ENCODE assay signal across 21 mouse cellular contexts in the genomic region with DNA sequence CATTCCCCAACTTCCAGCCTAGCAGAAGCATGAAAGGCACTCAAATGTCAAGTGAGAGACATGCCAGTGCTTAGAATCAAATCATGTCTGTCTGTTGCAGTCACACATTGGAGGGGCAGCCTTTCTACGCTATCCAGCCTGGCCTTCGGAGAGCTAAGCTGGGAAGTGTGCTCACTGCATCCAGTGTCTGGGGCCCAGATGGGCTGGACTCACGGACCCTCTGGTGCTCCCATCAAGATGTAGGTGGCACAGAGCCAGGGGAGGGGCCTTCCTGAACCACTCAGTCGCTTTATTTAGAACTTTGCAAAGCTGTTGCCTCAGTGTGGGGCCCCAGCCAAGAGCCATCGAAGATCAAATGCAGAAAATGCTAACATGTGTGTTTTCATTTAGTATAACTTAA. TPM values are rescaled to one million over a fixed set of nuclear protein-coding genes. Genes with fewer than 3 reads are reported as not detected.
DNase-seq lines count a peak whose midpoint lies in the region; ATAC-seq and TF ChIP-seq lines count a peak whose summit lies in the region.
"Had no signal": no experiment of that assay in that cellular context is flagged by ENCODE, and none has a peak within 500 bp of the region (broad histone marks: within the 10 kb centered on the region; RNA-seq: fewer than 3 reads in every experiment).

No protein-coding gene starts in this region.

- 32% methylated on average over 5 of the region's 5 CpGs for WGBS in lung, embryonic 14.5 days
- WGBS in embryonic facial prominence, embryonic 15.5 days = 29% methylated on average over 5 of the region's 5 CpGs
- 30% methylated on average over 5 of the region's 5 CpGs for WGBS in limb, embryonic 13.5 days
- 62% methylated on average over 5 of the region's 5 CpGs for WGBS in forebrain, embryonic 16.5 days

- no peak overlapping the region for H3K9ac ChIP-seq in lung, embryonic 14.5 days
- no peak overlapping the region for H3K9ac ChIP-seq in embryonic facial prominence, embryonic 15.5 days
- no peak overlapping the region for H3K9ac ChIP-seq in limb, embryonic 13.5 days
- no peak overlapping the region for H3K9ac ChIP-seq in forebrain, embryonic 16.5 days (replicated peaks; ENCODE audit: low read depth, low read length)
- H3K9ac ChIP-seq: forebrain, embryonic 13.5 days; hindbrain, embryonic 15.5 days; neural tube, embryonic 12.5 days; stomach, embryonic 15.5 days had no signal

- no peak overlapping the region for H3K4me2 ChIP-seq in lung, embryonic 14.5 days
- no peak overlapping the region for H3K4me2 ChIP-seq in embryonic facial prominence, embryonic 15.5 days (replicated peaks)
- H3K4me2 ChIP-seq in limb, embryonic 13.5 days (replicated peaks) = no peak overlapping the region
- no peak overlapping the region for H3K4me2 ChIP-seq in forebrain, embryonic 16.5 days (ENCODE audit: low read length)
- H3K4me2 ChIP-seq: forebrain, embryonic 13.5 days; hindbrain, embryonic 15.5 days; neural tube, embryonic 12.5 days; stomach, embryonic 15.5 days had no signal

- no peak overlapping the region for H3K27ac ChIP-seq in gastrocnemius, adult 2 months
- no peak overlapping the region for H3K27ac ChIP-seq in lung, embryonic 14.5 days (ENCODE audit: low read depth)
- peak overlapping the region; percentile 30; the same call in 1 of the 2 replicates for H3K27ac ChIP-seq in embryonic facial prominence, embryonic 15.5 days (replicated peaks)
- H3K27ac ChIP-seq in limb, embryonic 13.5 days = peak overlapping the region; percentile 69; the same call in 1 of the 2 replicates
- H3K27ac ChIP-seq in forebrain, embryonic 16.5 days (ENCODE audit: low read length) = no peak overlapping the region
- H3K27ac ChIP-seq: forebrain, embryonic 13.5 days; hindbrain, embryonic 15.5 days; left cerebral cortex, adult 2 months; neural tube, embryonic 12.5 days; stomach, embryonic 15.5 days had no signal

- H3K4me1 ChIP-seq in lung, embryonic 14.5 days (ENCODE audit: insufficient read depth) = peaks cover 3% of the 10 kb centered on the region; the same call in 1 of the 2 replicates
- peaks cover 22% of the 10 kb centered on the region for H3K4me1 ChIP-seq in embryonic facial prominence, embryonic 15.5 days
- peaks cover 45% of the 10 kb centered on the region for H3K4me1 ChIP-seq in limb, embryonic 13.5 days
- H3K4me1 ChIP-seq in forebrain, embryonic 16.5 days (replicated peaks; ENCODE audit: control insufficient read depth, insufficient read depth, low read length) = no peaks in the 10 kb centered on the region
- H3K4me1 ChIP-seq: hindbrain, embryonic 15.5 days; neural tube, embryonic 12.5 days had no signal

- H3K27me3 ChIP-seq in lung, embryonic 14.5 days (ENCODE audit: insufficient read depth, low read length) = no peaks in the 10 kb centered on the region
- H3K27me3 ChIP-seq in embryonic facial prominence, embryonic 15.5 days = no peaks in the 10 kb centered on the region
- H3K27me3 ChIP-seq in limb, embryonic 13.5 days = no peaks in the 10 kb centered on the region
- no peaks in the 10 kb centered on the region for H3K27me3 ChIP-seq in forebrain, embryonic 16.5 days (replicated peaks; ENCODE audit: control insufficient read depth, insufficient read depth, low read length)
- H3K27me3 ChIP-seq: forebrain, embryonic 13.5 days; hindbrain, embryonic 15.5 days; neural tube, embryonic 12.5 days; stomach, embryonic 15.5 days had no signal

- intact Hi-C loops in gastrocnemius, adult 2 months (cut with DNase I) = no loop called here

- no peaks in the 10 kb centered on the region for H3K9me3 ChIP-seq in lung, embryonic 14.5 days (ENCODE audit: low read depth, low read length)
- H3K9me3 ChIP-seq in embryonic facial prominence, embryonic 15.5 days (replicated peaks) = no peaks in the 10 kb centered on the region
- no peaks in the 10 kb centered on the region for H3K9me3 ChIP-seq in limb, embryonic 13.5 days
- H3K9me3 ChIP-seq in forebrain, embryonic 16.5 days (ENCODE audit: control insufficient read depth, low read length) = no peaks in the 10 kb centered on the region
- H3K9me3 ChIP-seq: forebrain, embryonic 13.5 days; hindbrain, embryonic 15.5 days; neural tube, embryonic 12.5 days; stomach, embryonic 15.5 days had no signal

- no peak for TF ChIP-seq CTCF in gastrocnemius, adult 2 months (IDR thresholded peaks at IDR 0.05)
- TF ChIP-seq CTCF in lung, embryonic 14.5 days (IDR thresholded peaks at IDR 0.05; ENCODE audit: low read depth) = no peak

- DNase-seq in gastrocnemius, postnatal 10 days = peak; percentile 54
- DNase-seq in gastrocnemius, adult 2 months = no peak
- peak; percentile 76 for DNase-seq in lung, embryonic 14.5 days
- DNase-seq in lung, adult 18-20 months = no peak
- DNase-seq in urinary bladder, postnatal 10 days (ENCODE audit: low spot score) = no peak

- H3K4me3 ChIP-seq in gastrocnemius, adult 2 months = no peak overlapping the region
- H3K4me3 ChIP-seq in lung, embryonic 14.5 days (ENCODE audit: low read depth, low read length) = no peak overlapping the region
- H3K4me3 ChIP-seq in embryonic facial prominence, embryonic 15.5 days (replicated peaks) = no peak overlapping the region
- no peak overlapping the region for H3K4me3 ChIP-seq in limb, embryonic 13.5 days
- H3K4me3 ChIP-seq in forebrain, embryonic 16.5 days (replicated peaks; ENCODE audit: low read length) = no peak overlapping the region
- H3K4me3 ChIP-seq: forebrain, embryonic 13.5 days; hindbrain, embryonic 15.5 days; left cerebral cortex, adult 2 months; neural tube, embryonic 12.5 days; stomach, embryonic 15.5 days had no signal

- ATAC-seq in lung, embryonic 14.5 days (ENCODE audit: insufficient read depth) = peak; percentile 62; the same call in 1 of the 2 replicates
- 0 out of 2 replicates have a peak, but pooled peaks have one; percentile 51 for ATAC-seq in embryonic facial prominence, embryonic 15.5 days (ENCODE audit: insufficient number of reproducible peaks, low FRiP score, low TSS enrichment, low read depth)
- ATAC-seq in limb, embryonic 13.5 days (ENCODE audit: low FRiP score, low read depth) = peak; percentile 39; the same call in 1 of the 2 replicates
- no peak for ATAC-seq in forebrain, embryonic 16.5 days
- ATAC-seq: forebrain, embryonic 13.5 days; intestine, postnatal 0 days had no signal

- H3K36me3 ChIP-seq in lung, embryonic 14.5 days (ENCODE audit: insufficient read depth) = no peaks in the 10 kb centered on the region
- H3K36me3 ChIP-seq in embryonic facial prominence, embryonic 15.5 days = no peaks in the 10 kb centered on the region; the same call in 1 of the 2 replicates
- H3K36me3 ChIP-seq in limb, embryonic 13.5 days = no peaks in the 10 kb centered on the region
- no peaks in the 10 kb centered on the region for H3K36me3 ChIP-seq in forebrain, embryonic 16.5 days (ENCODE audit: control insufficient read depth, insufficient read depth)
- H3K36me3 ChIP-seq: hindbrain, embryonic 15.5 days; neural tube, embryonic 12.5 days; stomach, embryonic 15.5 days had no signal

RNA-seq across cellular contexts. Expression of a gene that starts 43.7 kb away (rescaled TPM):
- total RNA-seq in gastrocnemius, postnatal 10 days (2021) = not detected
- total RNA-seq in gastrocnemius, adult 2 months (2021) = not detected
- not detected in 2 replicates for polyA plus RNA-seq in lung, embryonic 14.5 days (2014; fragmentation: Nextera tagmentation; extraction: Ambion mirVana)
- 0.03 and 0.04 TPM in 2 replicates for polyA plus RNA-seq in embryonic facial prominence, embryonic 15.5 days (2015; fragmentation: Nextera tagmentation; extraction: Ambion mirVana)
- polyA plus RNA-seq in limb, embryonic 13.5 days (2015; fragmentation: Nextera tagmentation; extraction: Ambion mirVana) = 0.03 and 0.04 TPM in 2 replicates
- polyA plus RNA-seq in forebrain, embryonic 16.5 days (2015; fragmentation: Nextera tagmentation; extraction: Ambion mirVana) = not detected in 2 replicates
- total RNA-seq: adrenal gland, adult 18-20 months; granulocyte monocyte progenitor cell, adult 5-6 weeks; layer of hippocampus, adult 8-10 months; left cerebral cortex, adult 2 months; megakaryocyte-erythroid progenitor cell, adult 5-6 weeks; MEL had no signal
- polyA plus RNA-seq: hindbrain, embryonic 15.5 days; kidney, embryonic 16.5 days; limb, embryonic 11.5 days; neural tube, embryonic 12.5 days had no signal

RNA-seq across cellular contexts. Expression of a gene that starts 52.2 kb away (rescaled TPM):
- 100 to 1,000 TPM in 1 of 2 experiments, 10 to 100 TPM in 1; 93.5 to 103 TPM for total RNA-seq in gastrocnemius, postnatal 10 days (2021)
- total RNA-seq in gastrocnemius, adult 2 months (2021) = 10 to 100 TPM; 23.9 to 32.6 TPM
- polyA plus RNA-seq in lung, embryonic 14.5 days (2014; fragmentation: Nextera tagmentation; extraction: Ambion mirVana) = 25.8 and 30.0 TPM in 2 replicates
- 116 and 122 TPM in 2 replicates for polyA plus RNA-seq in embryonic facial prominence, embryonic 15.5 days (2015; fragmentation: Nextera tagmentation; extraction: Ambion mirVana)
- 78.4 and 87.6 TPM in 2 replicates for polyA plus RNA-seq in limb, embryonic 13.5 days (2015; fragmentation: Nextera tagmentation; extraction: Ambion mirVana)
- 20.4 and 27.9 TPM in 2 replicates for polyA plus RNA-seq in forebrain, embryonic 16.5 days (2015; fragmentation: Nextera tagmentation; extraction: Ambion mirVana)
- total RNA-seq: granulocyte monocyte progenitor cell, adult 5-6 weeks; megakaryocyte-erythroid progenitor cell, adult 5-6 weeks; MEL had no signal

Comparison
In these comparisons a context has a peak if more than half of its experiments do, and no peak if none do; other contexts are left out.
1. DNase-seq: peak in gastrocnemius, postnatal 10 days (single experiment) and lung, embryonic 14.5 days (single experiment); none in gastrocnemius, adult 2 months (single experiment), lung, adult 18-20 months (0 of 2) and urinary bladder, postnatal 10 days (single experiment).
2. H3K27ac ChIP-seq: peak in embryonic facial prominence, embryonic 15.5 days (single experiment) and limb, embryonic 13.5 days (single experiment); none in gastrocnemius, adult 2 months (single experiment), lung, embryonic 14.5 days (single experiment) and forebrain, embryonic 16.5 days (single experiment).